Mouse (Mus musculus): Measurements from ENCODE around the gene Cpsf4l.

DNA sequence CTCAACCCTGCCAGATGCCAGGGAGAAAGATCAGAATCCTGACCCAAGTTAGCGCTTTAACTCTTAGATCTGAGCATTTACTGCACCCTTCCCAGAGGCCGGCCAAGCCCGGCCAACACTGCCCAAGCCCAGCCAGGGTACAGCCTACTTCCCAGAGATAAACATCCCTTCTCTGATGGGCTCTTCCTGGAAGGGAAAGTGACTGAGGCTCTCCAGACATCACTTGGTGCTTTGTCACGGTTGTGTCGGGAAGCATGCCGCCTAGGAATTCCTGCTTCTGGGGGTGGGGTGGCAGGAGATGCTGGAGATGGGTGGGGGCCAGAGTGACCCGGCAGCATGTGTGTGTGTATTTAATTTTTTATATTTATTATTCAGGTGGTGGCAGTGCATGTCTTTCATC is 30.3 kb upstream of the Cpsf4l start:
- no peak for TF ChIP-seq GATA1 (IDR thresholded peaks at IDR 0.05; ENCODE audit: borderline replicate concordance, low read length)
- TF ChIP-seq FLI1 (IDR thresholded peaks at IDR 0.05; ENCODE audit: low read length), result no peak
